21 mouse cellular contexts compared by ENCODE assay signal in the genomic region with DNA sequence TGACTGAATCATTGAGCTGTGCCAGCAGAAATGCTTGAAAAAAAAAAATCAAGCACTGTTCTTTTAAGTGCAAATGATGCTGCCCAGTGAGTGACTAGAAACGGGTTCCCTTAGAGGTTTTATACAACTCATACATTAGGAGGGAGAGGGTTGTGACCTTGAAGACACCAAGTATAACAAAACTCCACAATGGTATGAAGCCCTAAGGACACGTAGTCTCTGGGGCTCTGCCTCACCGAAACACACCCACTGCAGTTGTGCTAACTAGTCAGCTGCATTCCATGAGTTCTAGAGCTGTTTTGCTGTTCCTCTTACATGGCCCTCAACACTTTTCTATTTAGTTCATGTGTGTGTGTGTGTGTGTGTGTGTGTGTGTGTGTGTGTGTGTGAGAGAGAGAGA.
"Had no signal": no experiment of that assay in that cellular context is flagged by ENCODE, and none has a peak within 500 bp of the region (broad histone marks: within the 10 kb centered on the region; RNA-seq: fewer than 3 reads in every experiment).

No protein-coding gene starts in this region.

- ATAC-seq: liver, postnatal 0 days; lung, postnatal 0 days; midbrain, embryonic 13.5 days; midbrain, embryonic 16.5 days had no signal

- DNase-seq: kidney, postnatal 36 days; left cerebral cortex, postnatal 4 days; liver, postnatal 0 days; lung, embryonic 14.5 days; retina, postnatal 1 day; right cerebral cortex, postnatal 25 days; thymus, adult 18-20 months; thymus, postnatal 36 days had no signal

- H3K27ac ChIP-seq: kidney, postnatal 0 days; limb, embryonic 12.5 days; limb, embryonic 15.5 days; liver, embryonic 14.5 days; macrophage; midbrain, embryonic 10.5 days; midbrain, embryonic 13.5 days; neural tube, embryonic 13.5 days had no signal

- H3K36me3 ChIP-seq: limb, embryonic 12.5 days; limb, embryonic 15.5 days; midbrain, embryonic 10.5 days; midbrain, embryonic 13.5 days; neural tube, embryonic 13.5 days had no signal

- H3K9ac ChIP-seq: limb, embryonic 12.5 days; limb, embryonic 15.5 days; liver, embryonic 14.5 days; liver, postnatal 0 days; lung, embryonic 14.5 days; midbrain, embryonic 13.5 days; neural tube, embryonic 13.5 days had no signal

- H3K4me2 ChIP-seq: limb, embryonic 12.5 days; limb, embryonic 15.5 days; liver, embryonic 11.5 days; lung, embryonic 14.5 days; midbrain, embryonic 13.5 days; neural tube, embryonic 13.5 days had no signal

- H3K9me3 ChIP-seq: limb, embryonic 12.5 days; limb, embryonic 15.5 days; megakaryocyte, embryonic 14.5 days; midbrain, embryonic 10.5 days; midbrain, embryonic 13.5 days; neural tube, embryonic 13.5 days had no signal

- H3K4me1 ChIP-seq: midbrain, embryonic 13.5 days; neural tube, embryonic 13.5 days had no signal

- H3K27me3 ChIP-seq: limb, embryonic 12.5 days; limb, embryonic 15.5 days; megakaryocyte, embryonic 14.5 days; midbrain, embryonic 13.5 days; neural tube, embryonic 13.5 days had no signal

- H3K4me3 ChIP-seq: limb, embryonic 12.5 days; limb, embryonic 15.5 days; megakaryocyte, embryonic 14.5 days; midbrain, embryonic 10.5 days; midbrain, embryonic 13.5 days; myocyte; neural tube, embryonic 13.5 days had no signal
